Mouse (Mus musculus): ENCODE measurements around the gene Gm3646. TPM values are rescaled to one million over a fixed set of nuclear protein-coding genes. Genes with fewer than 3 reads are reported as not detected.

The Gm3646 gene
- polyA plus RNA-seq (2014; fragmentation: Illumina TruSeq; extraction: RNeasy Lipid Tissue Mini Kit (QIAGEN cat#74804); ENCODE audit: low read depth, low replicate concordance), result not detected

GRCm38 (mm10) chr1:39805243-39805979, at the start of gene Gm3646:
Gene Gm3646, minus strand, starts transcription at chr1:39805332.

Other genes starting within 250 kb of the Gm3646 start
- 20.7 TPM for gene Rnf149, start 227.9 kb downstream of the Gm3646 start, polyA plus RNA-seq (2014; fragmentation: Illumina TruSeq; extraction: RNeasy Lipid Tissue Mini Kit (QIAGEN cat#74804); ENCODE audit: low read depth, low replicate concordance)
- gene Creg2, start 153.9 kb downstream of the Gm3646 start, polyA plus RNA-seq (2014; fragmentation: Illumina TruSeq; extraction: RNeasy Lipid Tissue Mini Kit (QIAGEN cat#74804); ENCODE audit: low read depth, low replicate concordance), result 0.35 TPM
- gene Rfx8, start 84.3 kb downstream of the Gm3646 start, polyA plus RNA-seq (2014; fragmentation: Illumina TruSeq; extraction: RNeasy Lipid Tissue Mini Kit (QIAGEN cat#74804); ENCODE audit: low read depth, low replicate concordance), result 53.2 TPM
- 40.3 TPM for gene Map4k4, start 95.6 kb upstream of the Gm3646 start, polyA plus RNA-seq (2014; fragmentation: Illumina TruSeq; extraction: RNeasy Lipid Tissue Mini Kit (QIAGEN cat#74804); ENCODE audit: low read depth, low replicate concordance)